Mouse (Mus musculus) layer of hippocampus, adult 2 months (tissue): ENCODE results near the gene Usp46. TPM values are rescaled to one million over a fixed set of nuclear protein-coding genes. Genes with fewer than 3 reads are reported as not detected.

Source experiments
- DNase-seq, 2 experiments: peaks; one replicate each; pipeline ENCODE4 v3.0.0; 2022; ENCODE audit warnings: low spot score in 2 of 2
- H3K27ac ChIP-seq: fragments of 200-600 bp; 2 replicates; pipeline ENCODE4 v1.8.1; 2022
- H3K4me3 ChIP-seq: fragments of 200-600 bp; 2 replicates; pipeline ENCODE4 v1.8.1; 2022; ENCODE audit warnings: mild to moderate bottlenecking
- CTCF ChIP-seq: fragments of 200-600 bp; conservative IDR thresholded peaks from 2 replicates; pipeline ENCODE4 v1.8.1; 2022; ENCODE audit warnings: antibody characterized with exemption, mild to moderate bottlenecking, moderate library complexity
- total RNA-seq, 2 experiments: library from RNA; stranded (reverse); gene quantifications; 2 replicates each; pipeline ENCODE4 v1.2.3; 2021

The Usp46 gene
- total RNA-seq, 2 experiments from 2014 or later: 135 to 138 TPM

DNA sequence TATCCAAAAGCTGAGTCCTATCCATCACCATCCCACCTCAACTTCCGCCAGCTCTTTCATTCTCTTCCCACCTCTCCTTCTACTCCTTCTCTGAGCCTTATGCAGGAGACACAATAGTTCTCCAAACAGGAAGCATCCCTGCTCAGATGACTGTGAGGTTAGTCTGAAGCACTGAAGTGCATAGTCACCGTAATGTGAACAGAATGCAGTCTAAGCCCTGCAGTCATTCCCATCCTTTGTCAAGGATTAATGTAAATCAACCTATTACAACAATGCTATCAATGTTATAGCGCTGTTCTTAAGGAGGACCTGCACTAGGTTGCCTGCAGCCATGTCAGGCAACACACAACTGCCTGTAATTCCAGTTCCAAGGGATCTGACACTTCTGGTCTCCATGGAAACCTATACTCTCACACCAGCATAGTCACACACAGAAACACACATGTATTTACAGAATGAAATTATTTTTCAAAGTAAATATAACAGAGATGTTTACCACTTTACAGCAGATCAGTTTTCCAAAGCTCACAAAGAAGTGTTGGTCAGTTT, 115.1 kb downstream of the Usp46 start:
- DNase-seq: no peak
- no peak for TF ChIP-seq CTCF
- Histone ChIP-seq H3K4me3 (no peak overlapping the region), H3K27ac (no peak overlapping the region)

DNA sequence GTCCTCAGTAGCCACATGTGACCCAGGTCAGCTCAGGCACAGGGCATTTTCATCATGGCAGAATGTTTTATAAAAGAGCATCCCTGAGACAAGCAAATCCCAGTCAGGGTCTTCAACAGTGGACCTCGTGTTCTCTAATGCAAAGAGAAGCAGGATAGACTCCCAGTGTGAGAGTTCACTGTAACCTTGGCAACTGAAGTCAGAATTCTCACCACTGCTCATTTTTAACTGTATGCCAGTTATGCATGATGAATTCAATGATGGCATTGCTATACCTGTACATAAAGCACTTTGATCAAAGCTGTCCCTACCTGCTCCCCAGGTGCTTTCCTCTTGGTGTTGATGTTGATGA, 116.6 kb downstream of the Usp46 start:
- no peak for DNase-seq
- no peak for TF ChIP-seq CTCF
- Histone ChIP-seq H3K4me3 (no peak overlapping the region), H3K27ac (no peak overlapping the region)

DNA sequence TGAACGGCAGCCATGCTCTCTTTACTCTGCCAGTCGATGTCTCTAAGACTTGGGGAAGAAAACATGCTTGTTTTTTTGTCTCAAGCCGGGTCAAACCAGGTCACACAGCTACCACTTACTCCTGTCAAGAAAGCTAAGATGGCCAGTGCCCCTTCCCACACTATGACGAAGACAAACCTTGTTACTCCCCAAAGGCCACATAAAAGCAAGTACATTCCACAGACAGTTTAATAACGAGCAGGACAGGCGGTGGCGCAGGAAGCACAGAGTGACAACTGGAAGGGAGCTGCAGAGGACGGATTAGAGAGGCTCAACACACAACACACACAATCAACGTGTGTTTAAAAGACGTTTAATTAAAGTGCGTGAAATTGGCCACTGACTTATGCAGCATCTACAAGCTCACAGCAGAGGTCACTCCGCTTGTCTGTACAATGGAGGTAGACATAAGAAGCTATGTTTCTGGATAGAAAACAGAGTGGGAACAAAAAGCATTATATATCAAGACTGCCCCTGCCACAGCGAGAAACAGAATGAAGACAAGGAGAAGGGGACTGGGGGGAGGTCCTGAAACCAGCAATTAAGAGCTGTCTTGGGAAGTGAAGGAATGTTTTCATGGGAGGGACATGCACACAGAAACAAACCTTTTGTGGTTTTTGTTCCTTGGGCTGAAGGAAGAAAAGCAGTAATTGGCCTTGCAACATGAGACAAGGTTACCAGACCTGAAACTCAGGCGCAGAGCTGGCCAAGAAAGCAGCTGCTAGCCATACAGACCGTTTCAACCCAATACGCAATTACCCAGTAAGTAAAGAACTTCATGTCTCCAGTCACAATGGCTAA, 117.2 kb downstream of the Usp46 start:
- no peak overlapping the region for H3K4me3 ChIP-seq
- peak in 1 of 2 experiments; percentile 11 for DNase-seq
- TF ChIP-seq CTCF: no peak; the same call in 1 of the 2 replicates
- peak overlapping the region; percentile 25; the same call in 1 of the 2 replicates for H3K27ac ChIP-seq

Other genes with a start within 250 kb of the Usp46 start
- gene Rasl11b, start 126.9 kb upstream of the Usp46 start, total RNA-seq: 10 to 100 TPM; 65.6 to 75.4 TPM